Mouse (Mus musculus): ENCODE data around the gene A930017K11Rik.

Gene A930017K11Rik

GRCm38 (mm10) chr17:25958771-25959494 lies 6.6 kb upstream of the A930017K11Rik start:
- in situ Hi-C loops (cut with MboI, MseI): no loop called here

GRCm38 (mm10) chr17:25957586-25958051 lies 5.3 kb upstream of the A930017K11Rik start:
- in situ Hi-C loops (cut with MboI, MseI): no loop called here

DNA sequence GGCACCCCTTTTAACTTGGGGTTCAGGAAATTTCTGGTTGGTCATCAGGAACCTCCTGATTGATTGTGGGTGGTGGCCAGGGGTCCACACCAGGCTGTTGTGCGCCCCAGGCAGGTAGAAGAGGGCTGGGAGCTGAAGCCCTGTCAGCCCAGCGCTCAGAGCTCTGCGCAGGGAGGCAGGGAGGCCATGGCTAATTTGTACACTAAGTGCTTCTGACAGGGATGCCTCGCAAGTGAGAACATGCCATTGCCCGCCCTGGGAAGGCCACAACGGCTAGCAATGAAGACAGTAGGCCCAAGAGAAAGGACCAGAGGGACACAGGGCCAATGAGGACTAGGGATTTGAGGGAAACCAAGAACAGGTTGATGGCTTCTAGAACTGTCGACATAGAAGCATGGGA lies 4.3 kb upstream of the A930017K11Rik start:
- in situ Hi-C loops (cut with MboI, MseI): no loop called here

DNA sequence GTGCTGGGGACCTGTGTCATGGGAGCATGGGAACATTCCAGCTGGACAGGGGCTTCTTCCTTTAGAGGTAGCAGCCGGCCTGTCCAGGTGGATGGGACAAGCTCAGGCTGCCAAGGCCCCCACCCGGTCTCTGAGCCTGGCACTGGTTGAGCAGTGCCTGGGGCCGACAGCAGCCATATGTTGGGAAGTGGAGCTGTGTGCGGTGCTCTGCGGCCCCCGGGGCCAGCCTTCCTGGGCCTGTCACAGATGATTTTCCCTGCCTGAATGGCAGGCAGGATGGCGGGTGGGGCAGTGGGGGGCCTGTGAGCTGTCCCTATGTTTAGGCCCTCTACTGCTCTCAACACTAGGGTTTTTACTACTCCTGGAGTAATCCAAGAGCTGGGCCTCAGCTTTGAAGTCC lies 3.8 kb upstream of the A930017K11Rik start:
- in situ Hi-C loops (cut with MboI, MseI): no loop called here

- in situ Hi-C loops (cut with MboI, MseI): no loop called here
Measured at GRCm38 (mm10) chr17:25955736-25956135, 3.4 kb upstream of the A930017K11Rik start.

- in situ Hi-C loops (cut with MboI, MseI): no loop called here
Measured at GRCm38 (mm10) chr17:25954671-25955070, 2.3 kb upstream of the A930017K11Rik start.

DNA sequence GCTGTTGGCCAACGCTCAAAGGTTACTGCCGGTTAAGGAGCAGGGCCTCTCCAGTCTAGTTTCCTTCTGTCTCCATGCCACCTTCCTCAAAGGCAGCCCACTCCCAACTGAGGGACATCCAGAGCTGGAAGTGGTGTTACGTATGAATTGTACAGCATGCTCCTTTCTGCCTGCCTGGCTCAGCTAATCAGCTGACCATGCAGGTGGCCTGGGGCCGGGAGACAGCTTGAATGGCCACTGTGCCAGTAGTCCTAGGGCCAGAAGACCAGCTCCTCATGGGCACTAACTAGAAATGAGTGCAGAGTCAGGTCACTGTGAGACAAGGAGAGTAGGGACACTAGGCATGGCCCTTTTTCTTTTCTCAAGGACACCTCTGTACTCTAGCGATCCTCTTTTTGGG lies 796 bp upstream of the A930017K11Rik start:
- in situ Hi-C loops (cut with MboI, MseI): no loop called here

DNA sequence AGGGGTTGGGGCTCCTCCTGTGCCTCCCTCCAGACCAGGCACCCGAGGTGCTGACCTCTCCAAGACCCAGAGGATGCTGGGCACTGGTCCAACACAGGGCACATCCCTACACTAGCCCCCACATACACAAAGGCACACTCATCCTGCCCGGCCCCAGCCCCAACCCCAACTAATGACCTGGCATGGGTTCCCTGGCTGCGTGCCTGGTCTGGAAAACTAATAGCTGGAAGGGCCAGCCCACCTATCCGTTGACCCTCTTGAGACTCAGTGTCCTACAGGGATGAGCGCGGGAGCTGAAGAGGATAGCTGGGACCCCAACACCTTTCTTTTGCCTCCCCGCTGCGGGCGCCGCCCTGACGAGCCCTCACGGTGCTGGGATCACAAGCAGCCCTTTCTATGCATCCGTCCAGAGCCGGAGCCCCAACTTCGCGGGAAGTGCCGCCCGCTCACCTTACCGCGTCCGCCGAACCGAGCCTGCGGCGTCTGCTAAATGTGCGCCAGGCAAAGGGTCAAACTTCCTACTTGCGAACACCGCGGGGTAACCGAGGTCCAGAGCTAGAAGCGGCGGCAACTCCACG lies 1.1 kb downstream of the A930017K11Rik start:
- in situ Hi-C loops (cut with MboI, MseI): no loop called here

DNA sequence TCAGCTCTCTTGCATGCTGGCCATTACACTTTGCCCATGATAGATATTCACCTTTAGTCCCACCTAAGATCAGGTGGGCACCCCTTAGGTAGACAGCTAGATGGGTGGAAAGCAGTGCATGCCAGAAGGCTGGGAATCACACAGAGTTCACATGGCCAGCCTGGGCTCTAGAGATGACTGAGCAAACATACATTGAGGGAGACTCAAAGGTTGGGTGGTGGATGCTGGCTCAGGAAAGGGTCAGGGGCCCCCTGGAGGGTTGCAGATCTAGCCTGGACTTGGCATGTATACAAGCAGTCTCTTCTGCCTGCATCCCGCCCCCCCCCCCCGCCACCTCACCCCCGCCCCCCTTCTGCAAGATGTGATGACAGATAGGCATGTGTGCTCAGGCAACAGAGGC lies 1.7 kb downstream of the A930017K11Rik start:
- in situ Hi-C loops (cut with MboI, MseI): no loop called here

- in situ Hi-C loops (cut with MboI, MseI): no loop called here
Measured at GRCm38 (mm10) chr17:25949981-25950380, 2.4 kb downstream of the A930017K11Rik start.

DNA sequence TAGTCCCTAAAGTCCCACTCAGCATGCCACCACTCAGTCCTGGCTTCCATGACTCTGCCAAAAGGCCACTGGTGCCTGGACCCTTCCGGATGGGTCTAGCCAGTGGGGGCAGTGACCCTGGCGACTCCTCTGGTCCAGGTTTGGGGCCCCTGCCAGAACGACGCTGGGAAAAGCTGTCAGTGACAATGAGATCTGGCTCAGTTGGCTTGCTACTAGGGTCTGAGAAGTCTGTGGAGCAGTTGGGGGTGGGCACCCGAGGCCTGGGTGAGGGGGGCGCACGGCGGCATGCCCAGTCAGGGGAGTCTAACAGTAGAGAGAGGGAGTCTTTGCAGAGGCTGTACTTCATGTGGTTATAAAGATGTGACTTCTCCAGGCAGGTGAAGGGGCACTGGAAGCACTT lies 4.3 kb downstream of the A930017K11Rik start:
- in situ Hi-C loops (cut with MboI, MseI): no loop called here

DNA sequence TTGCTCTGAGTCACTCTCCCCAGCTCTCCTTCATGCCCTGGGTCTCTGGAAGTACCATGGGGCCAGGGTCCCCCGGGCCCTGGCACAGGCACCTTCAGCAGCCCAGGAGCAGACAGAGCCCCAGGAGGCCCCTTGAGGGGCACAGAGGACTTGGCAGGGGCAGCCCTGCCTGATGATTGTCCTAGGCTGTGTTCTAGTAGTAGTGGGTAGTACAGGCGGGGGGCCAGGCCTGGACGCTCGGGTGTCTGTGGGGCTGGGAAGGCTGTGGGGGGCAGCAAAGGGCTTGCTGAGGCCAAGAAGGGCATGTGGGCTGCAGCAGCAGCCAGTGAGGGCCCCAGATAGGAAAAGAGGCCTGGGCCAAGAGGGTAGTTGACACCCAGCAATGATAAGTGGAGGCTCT lies 4.8 kb downstream of the A930017K11Rik start:
- in situ Hi-C loops (cut with MboI, MseI): no loop called here

DNA sequence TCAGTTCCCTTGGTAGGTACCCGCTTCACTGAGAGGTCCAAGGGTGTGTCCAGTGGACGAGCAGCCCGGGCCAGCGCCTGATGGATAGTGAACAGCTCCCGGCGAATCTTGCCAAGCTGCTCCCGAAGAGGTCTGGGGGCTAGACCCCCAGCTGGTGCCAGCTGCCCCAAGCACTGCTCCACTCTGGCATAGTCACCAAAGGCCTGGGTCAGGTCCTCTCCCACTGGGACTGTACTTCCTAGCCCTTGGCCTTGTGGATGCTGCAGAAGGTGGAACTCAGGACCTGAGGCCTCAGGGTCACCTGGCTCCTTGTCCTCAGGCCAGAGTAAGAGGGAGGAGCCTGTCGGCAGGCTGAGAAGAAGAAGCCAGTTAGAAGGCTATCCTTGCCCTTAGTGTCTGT lies 5.5 kb downstream of the A930017K11Rik start:
- in situ Hi-C loops (cut with MboI, MseI): no loop called here

DNA sequence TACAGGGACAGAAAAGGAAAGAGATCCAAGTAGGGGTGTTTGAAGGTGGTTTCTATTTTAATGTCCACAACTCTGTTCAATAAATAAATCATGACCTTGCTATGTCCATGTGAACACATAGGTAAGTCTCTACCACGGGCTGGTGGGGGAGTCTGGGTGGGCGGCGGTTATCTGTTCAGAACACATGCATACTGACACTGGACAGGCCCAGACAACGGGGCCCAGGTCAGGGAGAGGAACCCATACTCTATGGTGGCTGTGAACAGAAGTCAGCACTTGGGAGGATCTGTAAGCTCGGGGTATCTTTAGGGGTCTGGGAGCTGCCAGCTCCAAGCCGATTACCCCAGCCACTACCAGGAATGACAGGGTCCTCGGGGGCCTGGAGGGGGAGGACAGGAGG lies 6.0 kb downstream of the A930017K11Rik start:
- in situ Hi-C loops (cut with MboI, MseI): no loop called here

DNA sequence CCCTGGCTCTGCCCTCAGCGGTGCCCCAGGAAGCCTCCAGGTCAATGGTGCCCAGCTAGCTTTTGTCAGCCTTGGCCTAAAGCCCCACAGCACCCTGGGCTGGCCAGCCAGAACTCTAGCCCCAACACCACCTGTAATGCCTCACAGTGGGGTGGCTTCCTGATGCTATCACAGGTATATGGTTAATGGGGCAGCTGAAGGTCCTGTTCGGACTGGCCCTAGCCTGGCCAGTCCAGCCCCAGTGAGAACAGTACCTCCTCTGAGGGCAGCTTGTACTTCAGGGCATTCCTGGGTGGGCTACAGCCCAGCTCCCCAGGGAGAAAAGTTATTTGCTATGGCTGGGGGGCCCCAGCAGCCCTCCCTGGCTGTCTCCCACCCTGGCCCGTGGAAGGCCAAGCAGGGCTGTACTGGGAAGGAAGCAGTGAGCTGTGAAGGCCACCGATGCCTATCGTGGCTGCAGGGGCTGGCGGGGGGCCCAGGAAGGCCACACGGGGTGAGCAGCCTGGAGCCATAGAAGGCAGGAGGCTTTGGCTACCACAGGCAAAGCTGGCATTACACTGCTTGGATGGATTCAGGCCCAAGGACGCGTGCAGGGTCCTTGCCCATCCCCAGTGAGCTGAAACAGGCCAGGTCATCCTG lies 6.7 kb downstream of the A930017K11Rik start:
- in situ Hi-C loops (cut with MboI, MseI): no loop called here

DNA sequence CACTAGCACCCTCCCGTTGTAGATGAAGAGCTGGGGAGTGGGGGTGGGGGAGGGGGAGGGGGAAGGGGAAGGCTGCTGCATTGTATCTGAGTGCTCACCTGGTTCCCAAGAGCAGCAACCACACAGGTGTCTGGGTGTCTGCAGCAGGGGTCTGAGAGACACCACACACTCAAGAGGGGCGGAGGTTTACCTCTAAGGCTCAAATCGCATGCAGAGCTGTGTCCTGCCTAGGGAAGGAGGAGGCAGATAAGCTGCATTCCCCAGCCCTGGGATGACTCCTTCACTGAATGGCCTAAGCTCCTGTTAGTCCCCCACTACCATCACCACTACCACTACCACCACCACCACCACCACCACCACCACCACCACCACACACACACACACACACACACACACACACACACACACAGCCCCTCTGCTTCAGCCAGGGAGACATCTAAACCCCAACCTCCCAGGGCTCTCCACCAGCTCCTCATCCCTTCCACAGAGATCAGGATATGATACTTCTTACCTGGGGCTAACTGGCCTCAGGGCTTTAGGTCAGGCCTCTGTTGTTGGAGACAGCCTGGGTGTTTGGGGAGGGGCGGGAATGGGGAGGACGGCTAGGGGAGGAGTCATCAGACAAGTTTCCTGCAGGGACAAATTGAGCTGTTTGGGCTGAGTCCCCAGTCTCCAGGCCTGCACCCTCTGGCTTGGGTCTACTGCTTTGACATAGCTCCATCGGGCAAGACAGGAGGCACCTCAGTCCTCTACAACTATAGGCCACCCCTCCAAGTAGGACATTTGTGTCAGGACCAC lies 7.8 kb downstream of the A930017K11Rik start, which contains the start of the genes Pigq and Nhlrc4:
Pigq (minus strand) TSS at position 571 of the 798 bp plus-strand sequence.
Nhlrc4 (minus strand) TSS at position 596 of the 798 bp plus-strand sequence.
- in situ Hi-C loops (cut with MboI, MseI): no loop called here

DNA sequence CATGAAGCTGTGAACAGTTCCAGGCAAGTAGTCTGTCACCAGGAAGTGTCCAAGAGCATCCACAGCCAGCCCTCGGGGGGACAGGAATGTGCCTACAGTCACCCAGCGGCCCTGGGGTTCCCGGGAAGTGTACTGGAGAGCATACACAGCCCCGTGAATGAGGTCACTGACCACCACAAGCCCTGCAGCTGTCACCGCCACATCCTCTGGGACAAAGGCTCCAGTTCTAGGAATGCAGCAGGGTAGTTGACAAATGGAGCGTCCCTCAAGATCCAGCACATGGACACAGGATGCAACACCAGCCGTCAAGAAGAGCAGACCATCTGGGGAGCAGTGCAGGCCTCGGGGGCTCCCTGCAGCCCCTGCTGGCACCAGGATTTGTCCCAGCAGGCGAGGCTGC lies 8.6 kb downstream of the A930017K11Rik start:
- in situ Hi-C loops (cut with MboI, MseI): no loop called here

DNA sequence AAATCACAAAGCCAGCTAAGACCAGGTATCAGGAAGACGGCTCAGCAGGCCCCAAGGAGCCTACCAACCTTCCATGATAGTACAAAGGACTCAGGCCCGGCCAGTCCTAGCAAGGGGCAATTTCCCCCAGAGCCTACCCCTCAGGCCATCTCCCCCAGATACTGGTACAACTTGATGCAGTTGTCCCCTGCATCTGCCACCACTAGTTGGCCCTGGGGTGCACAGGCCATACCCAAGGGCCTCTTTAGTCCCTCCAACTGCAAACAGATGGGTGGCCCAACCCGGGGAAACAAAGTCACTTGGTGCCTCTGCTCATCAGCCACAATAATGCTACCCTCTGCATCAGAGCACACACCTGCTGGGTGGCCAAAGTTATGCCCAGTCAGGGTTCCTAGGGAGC lies 9.1 kb downstream of the A930017K11Rik start:
- in situ Hi-C loops (cut with MboI, MseI): no loop called here

- in situ Hi-C loops (cut with MboI, MseI): no loop called here
Measured at GRCm38 (mm10) chr17:25942597-25943151, 9.7 kb downstream of the A930017K11Rik start.

GRCm38 (mm10) chr17:25941511-25942241 lies 10.7 kb downstream of the A930017K11Rik start:
- in situ Hi-C loops (cut with MboI, MseI): no loop called here

DNA sequence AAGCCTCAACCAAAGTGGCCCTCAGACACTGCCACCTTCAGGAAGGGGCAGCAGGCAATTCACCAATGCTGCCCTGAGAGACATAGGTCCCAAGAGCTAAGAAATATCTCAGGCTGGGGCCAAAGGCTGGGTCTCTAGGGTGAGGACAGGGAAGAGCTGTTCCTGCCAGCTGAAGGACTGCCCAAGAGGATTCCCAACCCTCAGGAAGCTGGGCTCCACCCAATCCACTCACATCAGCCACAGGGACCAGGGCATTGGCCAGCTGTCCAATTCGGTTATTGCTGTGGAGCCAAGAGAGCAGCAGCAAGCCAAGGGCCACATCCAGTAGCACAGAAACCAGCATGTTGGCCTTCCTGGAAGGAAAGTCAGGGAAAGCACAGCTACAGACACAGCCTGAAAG lies 17.8 kb downstream of the A930017K11Rik start:
- in situ Hi-C loops (cut with MboI, MseI): no loop called here

All from T-helper 1 cell (primary cell).